Mouse (Mus musculus): ENCODE data around the gene Etfbkmt. TPM values are rescaled to one million over a fixed set of nuclear protein-coding genes. Genes with fewer than 3 reads are reported as not detected.
"Not testable (repeated sequence)": the region's sequence is repeated elsewhere in the genome, so short reads cannot be mapped to it uniquely, and the experiment has no call there.

Etfbkmt gene
- total RNA-seq, 4 experiments from 2014 or later = 3.3 to 6.3 (median 4.0) TPM

DNA sequence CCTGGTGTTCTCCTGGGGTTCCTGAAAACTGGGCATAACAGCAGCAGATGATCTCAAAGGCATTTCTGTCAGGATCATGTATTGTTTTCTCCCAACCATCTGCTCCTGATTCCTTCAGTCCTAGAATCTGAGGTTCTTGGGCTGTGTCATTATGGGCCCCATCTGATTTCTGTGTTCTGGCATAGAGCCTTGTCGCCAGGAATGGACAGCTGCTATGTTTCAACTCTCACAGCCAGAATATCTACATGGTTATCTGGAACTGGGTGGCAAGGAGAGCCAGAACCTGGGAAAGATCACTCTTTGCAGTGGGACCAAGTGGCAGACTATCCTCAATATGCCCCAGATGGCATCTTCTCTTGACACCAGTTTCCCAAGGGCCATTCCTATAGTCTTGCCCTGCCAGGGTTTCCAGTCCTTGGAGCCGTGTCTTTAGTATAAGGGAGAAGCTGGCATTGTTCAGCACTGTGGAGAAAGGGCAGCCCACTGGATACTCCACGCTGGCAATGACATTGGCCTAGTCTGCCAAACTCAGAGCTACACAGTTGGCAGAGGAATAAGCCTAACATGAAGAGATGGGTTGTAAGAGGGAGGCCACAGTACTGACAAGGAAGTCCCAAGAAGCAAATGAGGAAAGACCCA is 35.4 kb downstream of the Etfbkmt start:
- DNase-seq (ENCODE audit: low spot score in 2 of 2) = no peak

DNA sequence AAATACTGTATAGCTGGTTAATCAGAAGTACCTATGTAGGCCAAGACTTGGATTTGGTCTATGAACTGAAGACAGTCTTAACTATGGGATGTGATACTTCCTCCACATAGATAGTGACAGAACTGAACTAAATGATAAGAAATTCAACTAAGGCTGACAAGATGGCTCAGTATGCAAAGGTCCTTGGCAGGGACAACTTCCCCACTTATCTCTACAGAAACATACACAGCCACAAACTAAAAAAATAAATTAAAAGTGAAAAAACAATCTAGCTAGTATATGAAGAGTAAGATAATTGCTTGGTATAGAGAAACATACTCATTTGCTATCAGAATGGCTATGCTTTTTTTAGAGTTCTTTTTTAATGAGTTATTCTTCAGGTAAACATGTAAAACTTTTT is 39.4 kb downstream of the Etfbkmt start:
- DNase-seq (ENCODE audit: low spot score in 2 of 2) = no peak

GRCm38 (mm10) chr6:149184007-149184406 is 44.4 kb downstream of the Etfbkmt start:
- DNase-seq (ENCODE audit: low spot score in 2 of 2) = no peak

DNA sequence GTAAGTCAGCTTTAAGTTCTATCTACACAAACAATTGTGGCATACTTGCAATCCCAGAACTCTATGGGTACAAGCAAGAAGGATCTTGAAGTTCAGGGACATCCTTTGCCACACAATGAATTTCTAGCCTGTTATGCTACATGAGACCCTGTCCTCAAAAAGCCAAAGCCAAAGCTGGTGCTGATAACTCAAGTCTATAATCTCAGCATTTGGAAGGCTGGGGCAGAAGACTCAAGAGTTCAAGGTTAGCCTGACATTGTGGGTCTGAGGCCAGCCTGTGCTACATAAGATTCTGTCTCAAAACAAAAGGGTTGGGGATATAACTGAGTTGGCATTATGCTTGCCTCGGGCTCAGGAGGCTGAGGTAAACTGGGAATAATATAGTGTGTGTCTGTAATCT is 47.7 kb downstream of the Etfbkmt start:
- no peak for DNase-seq (ENCODE audit: low spot score in 2 of 2)

DNA sequence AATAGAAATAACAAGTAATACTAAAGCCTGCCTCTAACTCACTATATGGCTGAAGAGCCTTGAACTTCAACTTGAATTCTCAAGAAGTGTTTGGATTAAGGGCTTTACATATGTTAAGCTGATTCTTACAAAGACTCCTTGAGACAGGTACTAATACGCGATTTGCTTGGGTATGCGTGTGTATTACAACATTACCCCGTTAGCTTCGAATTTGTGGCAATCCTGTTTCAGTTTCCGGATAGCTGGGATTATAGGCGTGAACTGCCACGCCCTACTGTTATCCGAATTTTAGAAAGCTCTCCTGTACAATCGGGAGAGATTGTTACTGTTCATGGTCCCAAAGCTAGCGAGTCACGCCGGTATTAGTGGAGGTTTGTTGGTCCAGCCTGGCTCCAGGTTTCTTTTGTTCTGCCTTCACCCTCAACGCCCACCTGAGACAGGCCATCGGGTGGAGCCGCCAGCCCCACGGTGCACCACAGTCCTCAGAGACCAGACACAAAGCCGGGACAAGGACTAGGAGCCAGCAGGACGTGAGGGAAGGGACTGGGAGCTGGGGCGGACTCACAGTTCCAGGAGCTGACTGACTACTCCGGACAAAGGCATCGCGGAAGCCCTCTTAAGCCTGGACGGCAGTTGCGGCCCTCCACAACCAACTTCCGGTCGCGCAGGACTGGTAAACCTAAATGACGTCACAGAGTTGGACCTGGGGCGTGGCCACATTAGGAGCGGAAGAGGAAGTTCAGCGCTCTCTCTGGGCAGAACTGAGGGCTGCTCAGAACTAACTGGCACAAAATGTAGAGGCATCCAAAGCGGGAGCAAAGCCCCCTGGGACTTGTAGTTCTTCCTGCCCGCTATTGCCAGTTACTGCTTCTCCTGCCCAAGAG is 48.6 kb downstream of the Etfbkmt start, which contains the start of gene Amn1:
Gene Amn1 (minus strand): TSS at position 672 of the 884 bp plus-strand sequence.
- DNase-seq (ENCODE audit: low spot score in 2 of 2) = peak; percentile 95 to 96

DNA sequence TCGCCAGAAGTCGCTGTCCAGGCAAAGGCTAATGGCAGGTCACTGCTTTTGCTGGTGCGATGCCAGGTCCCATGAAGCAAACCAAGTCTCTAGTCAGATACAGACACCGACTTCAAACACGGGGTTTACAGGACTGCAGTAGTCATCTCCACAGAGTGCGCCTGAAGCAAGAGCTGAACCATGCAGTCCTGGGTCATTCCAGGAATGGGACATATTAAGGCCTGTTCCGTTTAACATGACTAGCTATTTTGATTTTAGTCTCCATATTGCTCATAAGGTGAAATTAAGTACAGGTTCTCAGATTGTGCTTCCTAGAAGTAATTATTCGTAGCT is 49.2 kb downstream of the Etfbkmt start:
- DNase-seq (ENCODE audit: low spot score in 2 of 2) = no peak

GRCm38 (mm10) chr6:149189340-149189922 is 49.8 kb downstream of the Etfbkmt start:
- no peak for DNase-seq (ENCODE audit: low spot score in 2 of 2)

DNA sequence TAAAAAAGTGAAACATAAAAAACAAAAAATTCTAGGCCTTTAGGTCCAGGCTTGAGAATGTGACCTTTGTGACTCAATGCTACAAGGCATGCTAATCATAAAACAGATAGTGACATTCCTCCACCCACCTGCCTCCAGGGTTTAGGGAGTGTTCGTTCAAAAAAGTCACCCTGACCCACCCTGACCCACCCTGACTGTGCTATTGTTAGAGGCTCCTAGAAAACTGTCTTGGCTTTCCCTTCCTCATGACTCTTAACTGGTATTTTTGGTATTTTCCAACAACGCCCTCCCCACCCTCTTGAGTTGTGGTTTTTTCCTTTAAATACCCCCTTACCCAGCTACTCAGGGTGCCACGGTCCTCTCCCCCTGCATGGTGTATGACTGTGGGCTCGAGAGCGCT is 52.3 kb downstream of the Etfbkmt start:
- DNase-seq (ENCODE audit: low spot score in 2 of 2) = not testable (repeated sequence)

DNA sequence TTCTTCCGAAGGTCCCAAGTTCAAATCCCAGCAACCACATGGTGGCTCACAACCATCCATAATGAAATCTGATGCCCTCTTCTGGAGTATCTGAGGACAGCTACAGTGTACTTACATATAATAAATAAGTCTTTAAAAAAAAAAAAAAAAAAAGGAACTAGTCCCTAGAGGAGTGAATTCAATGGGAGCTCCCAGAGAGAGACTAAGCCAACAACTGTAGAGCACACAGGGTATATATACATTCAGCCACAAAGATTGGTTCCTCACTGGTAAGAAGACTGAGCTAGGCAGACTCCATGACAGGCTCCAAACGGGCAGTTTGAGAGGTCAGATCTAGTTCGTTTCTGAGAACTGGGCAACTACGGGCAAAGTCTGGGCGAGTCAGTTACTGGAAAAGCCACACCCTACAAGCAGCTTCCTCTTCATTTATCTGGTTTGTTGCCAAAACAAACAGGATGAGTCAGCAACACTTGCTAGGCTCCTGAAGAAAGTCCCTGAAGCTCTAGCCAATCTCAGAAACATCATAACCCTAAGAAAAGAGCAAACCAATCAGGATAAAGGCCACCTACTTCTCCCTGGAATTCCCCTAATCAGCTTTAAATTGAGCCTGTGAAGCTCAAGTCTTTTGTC is 53.7 kb downstream of the Etfbkmt start:
- no peak for DNase-seq (ENCODE audit: low spot score in 2 of 2)

DNA sequence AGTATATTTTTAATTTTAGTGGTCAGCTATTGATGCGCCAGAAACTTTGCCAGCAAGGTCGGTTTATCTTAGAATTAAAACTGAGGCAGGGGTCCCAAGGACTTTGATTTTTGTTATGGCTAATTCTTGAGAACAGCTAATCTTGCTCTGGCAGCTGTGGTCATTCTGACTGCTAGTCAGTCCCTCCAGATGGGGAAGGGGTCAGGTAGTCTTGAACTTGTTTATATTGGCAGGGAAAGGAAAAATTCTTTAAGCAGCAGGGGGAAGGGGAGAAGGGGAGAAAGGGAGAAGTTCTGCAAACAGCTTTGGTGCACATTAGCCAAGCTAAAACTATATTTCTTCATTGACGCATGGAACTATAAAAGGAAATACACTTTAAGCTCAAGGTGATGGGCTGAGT is 57.5 kb downstream of the Etfbkmt start:
- DNase-seq (ENCODE audit: low spot score in 2 of 2) = no peak

DNA sequence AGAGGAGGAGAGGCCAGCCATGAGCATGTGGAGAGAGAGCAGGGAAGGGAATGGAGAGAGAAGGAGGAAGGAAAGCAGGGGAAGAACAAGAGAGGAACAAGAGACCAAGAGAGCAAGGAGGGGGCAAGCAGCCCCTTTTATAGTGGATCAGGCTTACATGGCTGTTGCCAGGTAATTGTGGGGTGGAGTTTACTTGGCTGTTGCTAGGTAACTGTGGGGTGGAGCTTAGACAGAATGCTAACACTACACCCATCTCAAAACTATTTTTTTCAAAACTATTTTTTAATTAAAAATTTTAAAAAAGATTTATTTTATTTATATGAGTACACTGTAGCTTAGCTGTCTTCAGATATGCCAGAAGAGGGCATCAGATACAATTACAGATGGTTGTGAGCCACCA is 58.9 kb downstream of the Etfbkmt start:
- DNase-seq (ENCODE audit: low spot score in 2 of 2) = no peak

Other genes with a start within 250 kb of the Etfbkmt start
- gene Caprin2, start 243.6 kb upstream of the Etfbkmt start, total RNA-seq (2022) = 10 to 100 TPM in 2 of 4 experiments, 1 to 10 TPM in 2; 8.0 to 11.7 (median 10.1) TPM
- 1 to 10 TPM; 2.9 to 5.3 (median 4.0) TPM for gene Sinhcaf, start 193.4 kb upstream of the Etfbkmt start, total RNA-seq (2022)
- 10 to 100 TPM; 41.9 to 59.0 (median 47.0) TPM for gene Dennd5b, start 38.2 kb upstream of the Etfbkmt start, total RNA-seq (2022)
- gene Gm10203, start 9.7 kb upstream of the Etfbkmt start, total RNA-seq (2022) = not detected
- 10 to 100 TPM; 27.3 to 39.2 (median 32.6) TPM for gene Amn1, start 48.9 kb downstream of the Etfbkmt start, total RNA-seq (2022)
- 10 to 100 TPM; 16.9 to 19.2 (median 17.5) TPM for gene Resf1, start 169.6 kb downstream of the Etfbkmt start, total RNA-seq (2022)